Mouse (Mus musculus): ENCODE measurements around the gene Nmrk2.
A peak's percentile ranks its signal among the peaks of the same experiment; 100 is the strongest.

- peak; percentile 67; the same call in 1 of the 2 replicates for TF ChIP-seq CTCF (IDR thresholded peaks at IDR 0.05; ENCODE audit: borderline replicate concordance, insufficient read depth, low read length)
- TF ChIP-seq POLR2A (IDR thresholded peaks at IDR 0.05; ENCODE audit: low read depth, low read length), result no peak
These were observed 11.5 kb downstream of the Nmrk2 start for GRCm38 (mm10) chr10:81190236-81190911.

Data from embryonic fibroblast, embryonic 13.5 days (primary cell).